Mouse (Mus musculus) retina, postnatal 7 days (tissue): ENCODE measurements around the gene Lamb2.
A peak's percentile ranks its signal among the peaks of the same experiment; 100 is the strongest.

Source experiments
- DNase-seq: peaks from one replicate; pipeline ENCODE4 v3.0.0-alpha.2; 2012; ENCODE audit warnings: low read depth, low spot score

The Lamb2 gene

GRCm38 (mm10) chr9:108461181-108461631 lies 18.3 kb upstream of the Lamb2 start, which contains the start of gene Klhdc8b:
Klhdc8b (minus strand) TSS chr9:108461581.
- no peak for DNase-seq

- DNase-seq = no peak
These were observed 17.9 kb upstream of the Lamb2 start for GRCm38 (mm10) chr9:108461675-108462074.

GRCm38 (mm10) chr9:108462192-108462591 lies 17.3 kb upstream of the Lamb2 start:
- DNase-seq = no peak

- DNase-seq = no peak
These were observed 15.8 kb upstream of the Lamb2 start for GRCm38 (mm10) chr9:108463713-108464112.

- DNase-seq = no peak
These were observed 13.3 kb upstream of the Lamb2 start for GRCm38 (mm10) chr9:108466219-108466618.

GRCm38 (mm10) chr9:108469430-108469829 lies 10.1 kb upstream of the Lamb2 start:
- no peak for DNase-seq

GRCm38 (mm10) chr9:108469845-108470244 lies 9.7 kb upstream of the Lamb2 start:
- DNase-seq = no peak

- no peak for DNase-seq
These were observed 5.0 kb upstream of the Lamb2 start for GRCm38 (mm10) chr9:108474528-108474927.

- no peak for DNase-seq
These were observed 839 bp upstream of the Lamb2 start for GRCm38 (mm10) chr9:108478638-108479156.

- DNase-seq = no peak
These were observed 295 bp upstream of the Lamb2 start for GRCm38 (mm10) chr9:108479241-108479640.

- DNase-seq = no peak
These were observed 1.4 kb downstream of the Lamb2 start for GRCm38 (mm10) chr9:108480813-108481519.

- no peak for DNase-seq
These were observed 2.1 kb downstream of the Lamb2 start for GRCm38 (mm10) chr9:108481520-108482210.

GRCm38 (mm10) chr9:108483051-108483790 lies 3.7 kb downstream of the Lamb2 start:
- no peak for DNase-seq

- no peak for DNase-seq
These were observed 4.5 kb downstream of the Lamb2 start for GRCm38 (mm10) chr9:108484021-108484420.

- DNase-seq = no peak
These were observed 5.9 kb downstream of the Lamb2 start for GRCm38 (mm10) chr9:108485301-108485875.

GRCm38 (mm10) chr9:108486973-108487530 lies 7.5 kb downstream of the Lamb2 start:
- DNase-seq = no peak

GRCm38 (mm10) chr9:108488403-108488802 lies 8.9 kb downstream of the Lamb2 start:
- no peak for DNase-seq

- no peak for DNase-seq
These were observed 9.7 kb downstream of the Lamb2 start for GRCm38 (mm10) chr9:108489215-108489614.

- no peak for DNase-seq
These were observed 10.4 kb downstream of the Lamb2 start for GRCm38 (mm10) chr9:108489702-108490558.

- DNase-seq = peak; percentile 95
These were observed 11.2 kb downstream of the Lamb2 start, which contains the start of gene Usp19 for GRCm38 (mm10) chr9:108490559-108491285. Usp19 (plus strand) TSS chr9:108490602.
